Mouse (Mus musculus) yolk sac, embryonic 10.5 days (tissue): ENCODE data around the gene Phlpp2.
"Not testable (repeated sequence)": the region's sequence is repeated elsewhere in the genome, so short reads cannot be mapped to it uniquely, and the experiment has no call there.

Experiments
- DNase-seq: peaks from one replicate; pipeline ENCODE4 v3.0.0-alpha.2; 2017; ENCODE audit warnings: low spot score

Gene Phlpp2

GRCm38 (mm10) chr8:109868003-109868679, at the start of gene Phlpp2:
Gene Phlpp2 (plus strand): TSS chr8:109868542.
- DNase-seq: peak; percentile 97

GRCm38 (mm10) chr8:109823561-109823960, 44.8 kb upstream of the Phlpp2 start:
- DNase-seq: no peak

GRCm38 (mm10) chr8:109839822-109840221, 28.5 kb upstream of the Phlpp2 start:
- DNase-seq: no peak

GRCm38 (mm10) chr8:109842468-109842867, 25.9 kb upstream of the Phlpp2 start:
- no peak for DNase-seq

GRCm38 (mm10) chr8:109847866-109848265, 20.5 kb upstream of the Phlpp2 start:
- DNase-seq: no peak

- DNase-seq: no peak
Observed at GRCm38 (mm10) chr8:109848981-109849380, 19.4 kb upstream of the Phlpp2 start.

- peak; percentile 26 for DNase-seq
Observed at GRCm38 (mm10) chr8:109853423-109853822, 14.9 kb upstream of the Phlpp2 start.

GRCm38 (mm10) chr8:109854522-109854921, 13.8 kb upstream of the Phlpp2 start:
- DNase-seq: no peak

GRCm38 (mm10) chr8:109855451-109855850, 12.9 kb upstream of the Phlpp2 start:
- no peak for DNase-seq

- peak; percentile 25 for DNase-seq
Observed at GRCm38 (mm10) chr8:109863398-109863797, 4.9 kb upstream of the Phlpp2 start.

- DNase-seq: no peak
Observed at GRCm38 (mm10) chr8:109864798-109865197, 3.5 kb upstream of the Phlpp2 start.

GRCm38 (mm10) chr8:109865536-109865935, 2.8 kb upstream of the Phlpp2 start:
- DNase-seq: no peak

GRCm38 (mm10) chr8:109866690-109867089, 1.7 kb upstream of the Phlpp2 start:
- no peak for DNase-seq

- peak; percentile 71 for DNase-seq
Observed at GRCm38 (mm10) chr8:109868680-109869361, 479 bp downstream of the Phlpp2 start.

GRCm38 (mm10) chr8:109871056-109871455, 2.7 kb downstream of the Phlpp2 start:
- DNase-seq: no peak

GRCm38 (mm10) chr8:109873800-109874199, 5.5 kb downstream of the Phlpp2 start:
- not testable (repeated sequence) for DNase-seq

GRCm38 (mm10) chr8:109880012-109880662, 11.8 kb downstream of the Phlpp2 start:
- DNase-seq: no peak

GRCm38 (mm10) chr8:109885294-109885693, 17.0 kb downstream of the Phlpp2 start:
- DNase-seq: no peak

- DNase-seq: no peak
Observed at GRCm38 (mm10) chr8:109889211-109889610, 20.9 kb downstream of the Phlpp2 start.

- no peak for DNase-seq
Observed at GRCm38 (mm10) chr8:109890794-109891585, 22.6 kb downstream of the Phlpp2 start.

GRCm38 (mm10) chr8:109894636-109895035, 26.3 kb downstream of the Phlpp2 start:
- DNase-seq: no peak

GRCm38 (mm10) chr8:109895355-109895754, 27.0 kb downstream of the Phlpp2 start:
- DNase-seq: no peak
